Mouse (Mus musculus) CH12.LX (cell line): Measurements from ENCODE around the gene Bicc1. TPM values are rescaled to one million over a fixed set of nuclear protein-coding genes. Genes with fewer than 3 reads are reported as not detected.

ENCODE experiments used
- DNase-seq: peaks from one replicate; pipeline ENCODE4 v3.0.0-alpha.2; 2013; ENCODE audit errors: extremely low read depth
- H3K27ac ChIP-seq: 2 replicates; pipeline ENCODE4 v1.5.1; 2012; ENCODE audit warnings: low read depth, mild to moderate bottlenecking, control low read depth, moderate library complexity; ENCODE audit not compliant: insufficient read depth
- H3K27me3 ChIP-seq: replicated peaks from 2 replicates; pipeline ENCODE3; 2012; ENCODE audit warnings: inconsistent platforms
- H3K36me3 ChIP-seq, 2 experiments: replicated peaks in 1 of 2; 2 replicates each; pipeline versions ENCODE3 to v1.6.1; 2012; ENCODE audit warnings: inconsistent platforms in 1 of 2, low read length in 1 of 2, mild to moderate bottlenecking in 1 of 2, mixed read lengths in 1 of 2, moderate library complexity in 1 of 2; ENCODE audit not compliant: control insufficient read depth in 1 of 2, insufficient read depth in 1 of 2
- H3K4me1 ChIP-seq, 2 experiments: 2 replicates each; pipeline ENCODE4 v1.6.1; 2012; ENCODE audit warnings: inconsistent platforms in 1 of 2, moderate library complexity in 1 of 2; ENCODE audit not compliant: insufficient read depth in 2 of 2, control insufficient read depth in 1 of 2
- H3K4me2 ChIP-seq: 2 replicates; pipeline ENCODE4 v1.6.1; 2012; ENCODE audit warnings: low read depth, mild to moderate bottlenecking, control low read depth; ENCODE audit not compliant: poor library complexity, insufficient read depth, severe bottlenecking
- H3K4me3 ChIP-seq, 3 experiments: fragments of 150-350 bp in 1 of 3; sonication (generic) in 1 of 3; replicated peaks in 1 of 3; 2 replicates each; pipeline versions ENCODE3 to v1.5.1; 2011 to 2012; ENCODE audit warnings: low read depth in 2 of 3, low read length in 2 of 3, mild to moderate bottlenecking in 2 of 3, moderate library complexity in 2 of 3, control low read depth in 1 of 3, improper control_type of control experiment in 1 of 3, inconsistent platforms in 1 of 3, mixed read lengths in 1 of 3; ENCODE audit not compliant: poor library complexity in 1 of 3
- H3K79me2 ChIP-seq: replicated peaks from 2 replicates; pipeline ENCODE4 v1.6.1; 2012; ENCODE audit warnings: mild to moderate bottlenecking, moderate library complexity; ENCODE audit not compliant: control insufficient read depth, poor library complexity, insufficient read depth, severe bottlenecking; ENCODE audit errors: extremely low read depth
- H3K9ac ChIP-seq: 2 replicates; pipeline ENCODE4 v1.6.1; 2012; ENCODE audit warnings: low read depth, mild to moderate bottlenecking, control low read depth, moderate library complexity; ENCODE audit not compliant: insufficient read depth
- H3K9me3 ChIP-seq: replicated peaks from 2 replicates; pipeline ENCODE3; 2012; ENCODE audit warnings: low read length, inconsistent platforms, mixed read lengths
- CHD2 ChIP-seq: IDR thresholded peaks from 2 replicates; pipeline ENCODE4 v1.6.1; 2011; ENCODE audit warnings: low read length, improper control_type of control experiment
- CTCF ChIP-seq, 2 experiments: IDR thresholded peaks in 1 of 2; conservative IDR thresholded peaks in 1 of 2; 2 replicates each; pipeline ENCODE4 v1.5.1; 2011 to 2012; ENCODE audit warnings: low read depth in 2 of 2, low read length in 2 of 2, improper control_type of control experiment in 1 of 2, inconsistent platforms in 1 of 2, mild to moderate bottlenecking in 1 of 2, moderate library complexity in 1 of 2
- EP300 ChIP-seq: IDR thresholded peaks from 2 replicates; pipeline ENCODE4 v1.6.1; 2011; ENCODE audit warnings: low read length, improper control_type of control experiment
- GABPA ChIP-seq: IDR thresholded peaks from 2 replicates; pipeline ENCODE4 v1.6.1; 2012; ENCODE audit warnings: low read depth, low read length, improper control_type of control experiment, inconsistent platforms; ENCODE audit not compliant: insufficient replicate concordance
- HCFC1 ChIP-seq: IDR thresholded peaks from 2 replicates; pipeline ENCODE4 v1.6.1; 2012; ENCODE audit warnings: low read depth, mild to moderate bottlenecking, inconsistent platforms, low read length, improper control_type of control experiment
- IRF4 ChIP-seq: IDR thresholded peaks from 2 replicates; pipeline ENCODE4 v1.6.1; 2014; ENCODE audit warnings: low read depth, mild to moderate bottlenecking, inconsistent platforms, low read length, improper control_type of control experiment
- JUND ChIP-seq: conservative IDR thresholded peaks from 2 replicates; pipeline ENCODE4 v1.6.1; 2011; ENCODE audit warnings: low read depth, low read length, improper control_type of control experiment
- KAT2A ChIP-seq: IDR thresholded peaks from 2 replicates; pipeline ENCODE4 v1.6.1; 2012; ENCODE audit warnings: low read length, improper control_type of control experiment, inconsistent platforms; ENCODE audit not compliant: insufficient replicate concordance
- MAX ChIP-seq: IDR thresholded peaks from 2 replicates; pipeline ENCODE4 v1.6.1; 2011; ENCODE audit warnings: low read length, improper control_type of control experiment
- MYC ChIP-seq: IDR thresholded peaks from 2 replicates; pipeline ENCODE4 v1.6.1; 2011; ENCODE audit warnings: low read depth, mild to moderate bottlenecking, improper control_type of control experiment, low read length
- NELFE ChIP-seq: IDR thresholded peaks from 2 replicates; pipeline ENCODE4 v1.6.1; 2011; ENCODE audit warnings: low read depth, low read length, improper control_type of control experiment
- NRF1 ChIP-seq: IDR thresholded peaks from 2 replicates; pipeline ENCODE4 v1.6.1; 2014; ENCODE audit warnings: low read depth, mild to moderate bottlenecking, inconsistent platforms, low read length, improper control_type of control experiment, moderate library complexity
- PAX5 ChIP-seq: IDR thresholded peaks from 2 replicates; pipeline ENCODE4 v1.6.1; 2012; ENCODE audit warnings: low read length, inconsistent platforms, mixed read lengths
- POLR2A ChIP-seq: IDR thresholded peaks from 2 replicates; pipeline ENCODE4 v1.6.1; 2011; ENCODE audit warnings: low read depth, mild to moderate bottlenecking, improper control_type of control experiment, low read length
- RAD21 ChIP-seq: IDR thresholded peaks from 2 replicates; pipeline ENCODE4 v1.6.1; 2011; ENCODE audit warnings: low read depth, mild to moderate bottlenecking, low read length, improper control_type of control experiment, moderate library complexity
- SMC3 ChIP-seq: IDR thresholded peaks from 2 replicates; pipeline ENCODE4 v1.6.1; 2011; ENCODE audit warnings: low read depth, low read length, improper control_type of control experiment
- TBP ChIP-seq: conservative IDR thresholded peaks from 2 replicates; pipeline ENCODE4 v1.6.1; 2011; ENCODE audit warnings: low read depth, low read length, improper control_type of control experiment
- TCF12 ChIP-seq: IDR thresholded peaks from 2 replicates; pipeline ENCODE4 v1.6.1; 2014; ENCODE audit warnings: low read depth, mild to moderate bottlenecking, inconsistent platforms, low read length, improper control_type of control experiment
- UBTF ChIP-seq: IDR thresholded peaks from 2 replicates; pipeline ENCODE4 v1.6.1; 2012; ENCODE audit warnings: low read depth, mild to moderate bottlenecking, inconsistent platforms, low read length, improper control_type of control experiment, moderate library complexity
- USF1 ChIP-seq: IDR thresholded peaks from 2 replicates; pipeline ENCODE4 v1.6.1; 2014; ENCODE audit warnings: low read depth, mild to moderate bottlenecking, inconsistent platforms, low read length, improper control_type of control experiment
- USF2 ChIP-seq: conservative IDR thresholded peaks from 2 replicates; pipeline ENCODE4 v1.6.1; 2011; ENCODE audit warnings: low read depth, low read length, improper control_type of control experiment
- ZC3H11A ChIP-seq: IDR thresholded peaks from 2 replicates; pipeline ENCODE4 v1.6.1; 2012; ENCODE audit warnings: low read depth, mild to moderate bottlenecking, inconsistent platforms, low read length, improper control_type of control experiment
- ZKSCAN1 ChIP-seq: IDR thresholded peaks from 2 replicates; pipeline ENCODE4 v1.6.1; 2012; ENCODE audit warnings: low read depth, inconsistent platforms, low read length, improper control_type of control experiment, borderline replicate concordance
- ZNF384 ChIP-seq: IDR thresholded peaks from 2 replicates; pipeline ENCODE4 v1.6.1; 2012; ENCODE audit warnings: low read depth, low read length, improper control_type of control experiment, inconsistent platforms
- dilution Hi-C: fragments of 300-500 bp; cut with MboI; formaldehyde crosslinking; loops from 2 replicates; pipeline ENCODE4 v1.14.3; 2020; ENCODE audit warnings: low sequenced_read_pairs; ENCODE audit not compliant: extremely low pct_unique_long_range_greater_than_20kb, extremely low pct_ligation_motif_present
- in situ Hi-C: fragments of 300-500 bp; cut with MboI; formaldehyde crosslinking; loops from 3 replicates; pipeline ENCODE4 v1.14.3; 2019; ENCODE audit warnings: low sequenced_read_pairs, low pct_ligation_motif_present, low pct_unique_long_range_greater_than_20kb, mixed read lengths
- polyA plus RNA-seq: library from polyadenylated mRNA; unstranded; fragments of >175 nt; gene quantifications from 2 replicates; pipeline ENCODE4 v1.2.1, GENCODE M21; 2012; ENCODE audit warnings: low read depth; ENCODE audit not compliant: insufficient read length
- total RNA-seq, 2 experiments: library from RNA; depleted of rRNA; stranded (reverse); fragments of 300-350 nt in 1 of 2; fragments of >200 nt in 1 of 2; gene quantifications; 2 replicates each; pipeline ENCODE4 v1.2.3; 2012 to 2014

Bicc1 gene
- total and polyA plus RNA-seq, 3 experiments, result not detected

DNA sequence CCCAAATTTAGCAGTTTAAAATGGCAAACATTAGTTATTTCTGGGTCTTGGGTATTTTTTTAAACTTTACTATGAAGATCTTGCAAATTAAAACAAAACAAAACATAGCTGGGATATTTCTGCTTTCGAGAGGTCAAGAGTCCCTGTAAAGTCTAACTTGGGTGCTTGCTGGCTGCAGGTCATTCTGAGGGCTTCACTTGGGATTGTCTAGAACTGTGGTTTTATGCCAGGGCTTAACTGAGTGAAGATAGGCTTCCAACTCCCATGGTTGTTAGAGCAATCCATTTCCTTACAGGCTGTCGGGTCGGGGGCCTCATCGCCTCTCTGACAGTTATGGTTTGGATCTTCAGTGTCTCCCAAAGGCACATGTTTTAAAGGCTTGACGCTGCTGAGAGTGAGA is 11.3 kb upstream of the Bicc1 start:
- no peak overlapping the region for H3K9ac ChIP-seq
- no peak overlapping the region for H3K4me2 ChIP-seq
- no peaks in the 10 kb centered on the region for H3K27me3 ChIP-seq
- no peaks in the 10 kb centered on the region for H3K79me2 ChIP-seq
- TF ChIP-seq POLR2A (no peak), USF1 (no peak), NRF1 (no peak), CHD2 (no peak), PAX5 (no peak), IRF4 (no peak), SMC3 (no peak), ZNF384 (no peak), HCFC1 (no peak), RAD21 (no peak), GABPA (no peak), TBP (no peak), MYC (no peak), ZKSCAN1 (no peak)
- H3K27ac ChIP-seq, result no peak overlapping the region
- H3K36me3 ChIP-seq, result no peaks in the 10 kb centered on the region
- DNase-seq, result no peak
- no peak overlapping the region for H3K4me3 ChIP-seq
- peaks cover 5% of the 10 kb centered on the region for H3K9me3 ChIP-seq
- H3K4me1 ChIP-seq, result no peaks in the 10 kb centered on the region
- dilution Hi-C loops (no loop called here), in situ Hi-C loops (no loop called here)

DNA sequence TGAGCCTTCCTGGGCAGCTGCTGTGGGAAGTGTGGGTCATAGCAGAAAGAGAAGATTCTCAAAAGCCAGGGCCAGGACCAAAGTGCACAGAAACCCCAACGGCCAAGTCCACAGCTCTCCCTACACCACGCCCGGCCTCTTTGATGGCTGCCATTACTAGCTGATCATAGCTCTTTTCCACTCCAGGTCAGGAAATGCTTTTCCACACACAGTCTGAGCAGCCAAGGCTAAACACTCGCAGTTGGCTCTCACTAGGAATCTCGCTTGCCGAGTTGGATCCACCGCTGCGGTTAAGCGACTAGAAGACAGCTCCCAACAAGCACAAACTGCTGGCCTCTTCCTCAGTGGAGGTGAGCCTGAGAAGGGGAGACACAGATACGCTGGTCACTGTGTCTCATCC is 10.3 kb upstream of the Bicc1 start:
- H3K4me1 ChIP-seq, result no peaks in the 10 kb centered on the region
- no peak overlapping the region for H3K4me2 ChIP-seq
- no peaks in the 10 kb centered on the region for H3K79me2 ChIP-seq
- no peak overlapping the region for H3K9ac ChIP-seq
- H3K36me3 ChIP-seq, result no peaks in the 10 kb centered on the region
- dilution Hi-C loops (no loop called here), in situ Hi-C loops (no loop called here)
- DNase-seq, result no peak
- H3K9me3 ChIP-seq, result peaks cover 5% of the 10 kb centered on the region
- H3K4me3 ChIP-seq, result no peak overlapping the region
- TF ChIP-seq NELFE (no peak), MAX (no peak), KAT2A (no peak), UBTF (no peak), TCF12 (no peak), JUND (no peak), EP300 (no peak), GABPA (no peak), IRF4 (no peak), USF2 (no peak), ZC3H11A (no peak), CTCF (conservative IDR thresholded peaks at IDR 0.05 in 1 of 2, IDR thresholded peaks at IDR 0.05 in 1 of 2; ENCODE audit: low read depth in 2 of 2, low read length in 2 of 2) (no peak)
- H3K27me3 ChIP-seq, result no peaks in the 10 kb centered on the region
- no peak overlapping the region for H3K27ac ChIP-seq
